Mouse (Mus musculus): ENCODE data around the gene Prune2.
"Not testable (repeated sequence)": the region's sequence is repeated elsewhere in the genome, so short reads cannot be mapped to it uniquely, and the experiment has no call there.

Prune2 gene

DNA sequence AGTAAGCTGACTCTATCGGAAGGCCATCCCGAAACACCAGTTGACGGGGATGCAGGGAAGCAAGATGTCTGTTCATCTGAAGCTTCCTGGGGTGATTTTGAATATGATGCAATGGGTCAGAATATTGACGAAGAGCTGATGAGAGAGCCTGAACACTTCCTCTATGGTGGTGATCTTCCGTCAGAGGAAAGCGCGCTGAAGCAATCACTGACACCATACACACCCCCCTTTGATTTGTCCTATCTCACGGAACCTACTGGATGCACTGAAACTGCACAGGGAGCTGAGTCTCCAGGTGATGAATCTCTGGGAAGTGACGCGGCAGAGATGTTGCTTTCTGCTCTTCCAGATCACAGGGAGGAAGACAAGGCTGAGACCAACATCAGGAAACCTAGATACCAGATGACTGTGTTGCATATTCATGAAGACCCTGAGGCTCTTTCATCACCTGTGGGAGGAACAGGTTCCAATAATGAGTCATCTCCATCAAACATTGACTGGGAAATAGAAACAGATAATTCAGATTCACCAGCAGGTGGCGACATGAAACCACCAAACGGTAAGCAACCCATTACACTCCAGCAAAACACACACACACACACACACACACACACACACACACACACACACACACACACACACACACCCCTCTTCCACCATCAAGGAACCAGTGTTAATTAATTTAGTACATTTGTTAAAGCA is 168.3 kb downstream of the Prune2 start:
- DNase-seq (ENCODE audit: low spot score in 2 of 2), result peak in 1 of 2 experiments; percentile 58

DNA sequence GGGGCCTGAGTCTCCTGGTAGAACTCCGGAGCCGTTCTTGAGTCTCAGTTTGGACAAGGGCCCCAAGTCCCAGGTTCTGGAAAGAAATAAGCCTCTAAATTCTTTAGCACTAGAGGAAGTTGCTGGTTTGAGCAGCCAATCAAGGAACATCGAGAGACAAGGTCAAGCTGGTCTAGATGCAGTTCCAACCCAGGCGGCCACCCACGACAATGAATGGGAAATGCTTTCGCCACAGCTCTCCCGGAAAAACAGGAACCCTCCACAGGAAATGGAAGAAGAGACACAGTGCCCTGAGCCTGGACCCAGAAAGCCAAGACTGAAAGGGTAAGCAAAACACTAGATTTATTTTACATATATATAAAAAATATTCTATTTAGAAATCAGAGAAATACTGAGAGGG is 169.5 kb downstream of the Prune2 start:
- no peak for DNase-seq (ENCODE audit: low spot score in 2 of 2)

DNA sequence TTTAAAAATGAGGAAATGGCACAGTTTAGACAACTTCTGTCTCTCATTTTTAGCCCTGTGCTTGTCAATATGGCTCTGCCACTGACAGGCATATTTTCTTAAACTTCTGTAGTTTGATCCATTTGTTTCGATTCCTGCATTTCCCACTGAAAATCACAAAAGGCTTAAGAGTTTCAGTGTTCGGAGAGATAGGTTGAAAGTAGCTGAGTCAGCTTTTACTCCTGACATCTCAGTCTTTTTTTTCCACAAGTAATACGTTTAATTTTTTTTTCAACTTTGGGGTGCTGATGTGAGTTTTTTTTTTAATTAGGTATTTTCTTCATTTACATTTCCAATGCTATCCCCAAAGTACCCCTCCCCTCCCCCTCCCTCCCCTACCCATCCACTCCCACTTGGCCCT is 174.6 kb downstream of the Prune2 start:
- DNase-seq (ENCODE audit: low spot score in 2 of 2), result no peak

DNA sequence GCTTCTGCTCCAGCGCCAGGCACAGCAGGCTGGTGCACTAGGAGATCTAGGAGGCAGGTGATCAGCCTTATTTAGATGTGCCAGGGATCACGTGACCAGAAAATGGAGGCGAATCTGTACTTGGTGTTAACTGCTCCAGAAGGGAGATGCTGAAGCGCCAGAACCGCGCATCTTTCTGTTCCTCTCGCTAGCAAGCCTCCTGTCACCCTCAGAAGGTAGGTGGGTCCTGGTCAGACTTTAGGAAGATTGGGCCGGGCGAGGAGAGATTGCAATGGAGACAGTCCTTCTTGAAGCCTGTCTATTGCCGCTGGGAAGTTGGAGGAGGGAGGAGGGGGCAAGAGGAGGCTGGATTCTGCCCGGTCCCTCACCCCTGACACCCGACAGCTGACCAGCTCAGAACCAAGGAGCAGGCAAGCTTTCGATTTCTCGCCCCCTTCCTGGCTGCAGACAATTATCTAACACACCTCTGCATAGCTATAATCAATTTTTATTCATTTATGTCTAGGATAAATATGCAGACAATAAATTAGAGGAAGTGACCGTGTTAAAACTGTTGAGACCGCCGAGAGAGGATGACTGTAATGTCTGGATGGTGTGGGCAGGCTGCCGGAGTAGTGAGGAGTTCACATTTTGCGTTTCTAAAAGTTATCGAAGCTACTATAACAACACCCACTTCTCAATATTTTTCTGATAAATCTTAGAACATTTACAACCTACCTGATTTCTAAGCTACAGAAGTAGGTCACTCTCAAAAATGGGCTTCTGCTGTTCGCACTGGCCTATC is 181.0 kb downstream of the Prune2 start:
- DNase-seq (ENCODE audit: low spot score in 2 of 2), result peak; percentile 27 to 37

DNA sequence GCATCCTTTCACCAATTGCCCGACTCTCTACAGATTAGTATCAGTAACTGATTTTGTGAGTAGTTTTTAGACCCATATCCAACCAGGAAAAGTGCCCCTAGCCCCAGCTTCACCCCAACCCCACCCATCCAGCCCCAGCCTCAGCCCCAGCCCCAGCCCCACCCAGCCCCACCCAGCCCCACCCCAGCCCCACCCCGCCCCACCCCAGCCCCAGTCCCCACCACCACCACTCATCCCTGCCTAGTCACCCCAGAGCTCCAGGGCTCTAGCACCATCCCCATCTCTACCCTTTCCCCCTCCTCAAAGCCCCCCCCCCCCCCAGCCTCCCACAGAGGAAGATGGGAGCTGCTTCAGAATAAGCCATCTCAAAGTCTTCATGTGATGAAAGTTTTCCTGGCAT is 181.7 kb downstream of the Prune2 start:
- no peak for DNase-seq (ENCODE audit: low spot score in 2 of 2)

DNA sequence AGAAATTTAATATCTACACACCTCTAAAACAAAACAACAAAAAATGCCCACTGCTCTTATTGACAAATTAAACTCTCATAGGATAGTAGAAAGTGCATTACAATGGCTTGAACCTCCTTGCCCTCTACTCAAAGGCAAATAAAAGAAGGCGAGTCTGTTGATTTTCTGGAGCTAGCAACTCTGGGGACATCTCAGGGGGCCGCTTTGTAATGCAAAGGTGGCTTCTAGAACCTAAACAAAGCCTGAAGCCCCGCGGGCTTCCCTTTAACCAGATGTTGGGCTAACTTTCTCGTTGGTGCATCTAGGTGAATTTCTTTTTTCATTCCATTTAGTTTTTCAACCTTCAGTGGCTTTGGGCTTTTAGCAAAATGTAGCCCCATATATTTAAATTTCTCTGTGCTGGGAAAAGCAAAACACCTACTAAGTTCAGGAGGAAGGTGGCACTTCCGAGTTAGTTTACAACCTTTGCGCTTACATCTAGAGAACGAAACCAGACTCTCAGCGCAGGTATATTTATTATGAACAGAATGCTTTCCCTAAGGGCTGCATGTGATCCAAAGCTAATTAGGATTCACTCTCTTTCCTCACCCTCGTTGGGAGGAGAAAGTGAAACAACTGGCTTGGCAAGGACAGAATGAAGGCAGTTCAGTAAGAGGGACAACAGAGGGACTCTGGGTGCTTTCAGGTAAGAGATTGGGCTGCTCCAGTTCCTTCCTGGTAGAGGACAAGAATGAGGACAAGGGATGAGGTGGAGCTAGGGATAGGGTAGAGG is 182.4 kb downstream of the Prune2 start:
- peak in 1 of 2 experiments; percentile 4 for DNase-seq (ENCODE audit: low spot score in 2 of 2)

DNA sequence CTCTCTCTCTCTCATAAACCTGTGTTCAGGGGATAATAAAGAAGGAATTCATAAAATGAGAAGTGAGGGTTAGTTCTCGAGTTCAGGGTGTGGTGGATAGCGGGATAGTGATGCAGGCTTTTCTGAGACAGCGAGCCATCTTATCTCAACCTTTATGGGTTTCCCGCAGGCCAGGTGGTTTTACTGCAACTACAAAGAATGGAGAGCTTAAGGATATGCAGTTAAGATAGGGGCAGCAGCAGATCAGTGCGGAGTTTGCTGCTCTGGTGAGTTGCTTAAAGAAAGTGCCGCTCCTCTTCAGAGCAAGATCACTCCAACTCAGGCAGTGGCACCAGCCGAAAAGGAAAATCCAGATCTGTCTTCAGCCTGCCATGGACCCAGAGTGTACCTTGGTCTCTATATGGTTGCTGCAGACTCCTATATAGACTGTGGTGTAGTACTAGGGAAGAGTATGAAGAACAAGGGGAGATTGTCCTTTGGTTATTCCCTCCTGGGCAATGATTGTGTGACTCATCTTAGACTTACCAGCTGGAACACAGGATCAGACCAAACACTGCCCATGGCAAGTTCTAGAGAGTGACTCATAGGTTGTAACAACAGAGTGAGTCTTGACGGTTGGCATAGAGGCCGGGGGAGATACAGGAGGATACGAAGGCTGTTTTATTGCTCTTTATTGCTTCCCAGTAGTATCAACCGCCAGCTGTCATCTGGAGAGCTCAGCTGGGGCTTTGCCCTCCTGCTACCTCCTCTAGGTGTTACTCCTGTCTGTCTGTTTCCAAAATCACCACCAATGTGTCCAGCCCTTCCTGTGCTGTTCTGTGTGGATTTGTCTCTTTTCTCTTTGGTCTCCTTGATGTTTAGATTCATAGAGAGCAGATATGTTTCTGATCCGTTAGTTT is 184.3 kb downstream of the Prune2 start:
- DNase-seq (ENCODE audit: low spot score in 2 of 2), result peak in 1 of 2 experiments; percentile 6

DNA sequence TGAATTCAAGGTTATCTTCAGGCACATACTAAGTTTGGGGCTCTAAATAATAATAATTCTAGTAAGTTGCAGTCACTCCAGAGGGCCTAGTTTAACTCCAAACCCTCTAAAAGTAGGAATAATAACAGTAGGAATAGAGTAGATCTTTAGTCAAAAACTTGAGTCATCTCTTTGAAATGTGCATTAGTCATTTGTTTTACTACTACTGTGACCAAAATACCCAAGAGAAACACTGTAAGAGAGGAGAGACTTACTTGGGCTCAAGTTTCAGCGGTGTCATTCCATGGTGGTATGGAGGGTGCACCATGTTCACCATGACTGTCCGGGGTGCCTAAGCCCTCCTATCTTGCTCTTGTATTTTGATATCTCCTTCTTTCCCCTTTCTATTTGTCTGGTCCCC is 187.3 kb downstream of the Prune2 start:
- DNase-seq (ENCODE audit: low spot score in 2 of 2), result no peak

DNA sequence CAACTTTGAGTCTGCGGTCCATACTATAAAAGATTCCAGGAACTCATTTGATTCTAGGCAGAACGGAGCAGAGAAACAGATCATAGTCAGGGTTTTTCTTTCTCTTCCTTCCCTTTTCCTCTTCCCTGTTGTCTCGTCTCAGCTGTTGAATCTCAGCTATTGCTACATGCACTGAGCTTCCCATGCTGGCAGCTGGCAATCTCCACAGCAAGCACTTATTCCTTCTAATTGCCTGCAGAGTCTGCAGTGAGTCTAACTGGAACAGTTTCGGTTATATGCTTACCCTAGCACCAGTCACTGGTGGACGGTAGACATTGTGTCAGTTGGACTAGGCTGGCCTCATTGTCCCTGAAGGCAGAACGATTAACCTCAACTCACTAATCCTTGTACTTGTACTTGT is 188.3 kb downstream of the Prune2 start:
- no peak for DNase-seq (ENCODE audit: low spot score in 2 of 2)

DNA sequence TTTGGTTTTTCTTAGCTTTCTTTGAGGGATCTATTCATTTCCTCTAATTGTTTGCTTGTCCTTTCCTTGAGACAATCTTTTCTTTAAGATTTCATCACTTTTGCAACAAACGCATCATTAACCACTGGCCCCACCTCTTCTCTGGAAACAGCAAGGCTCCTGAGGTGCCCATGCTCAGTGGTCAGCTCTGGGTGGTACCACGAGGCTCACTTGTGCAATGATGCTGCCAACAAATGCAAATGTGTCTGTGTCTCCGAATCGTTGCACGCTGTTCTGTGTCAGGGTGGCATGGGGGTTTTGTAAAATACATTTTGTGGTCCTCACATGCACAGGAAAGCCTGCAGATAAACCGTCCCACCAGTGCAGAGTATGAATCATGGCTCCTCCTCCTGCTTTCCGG is 194.1 kb downstream of the Prune2 start:
- DNase-seq (ENCODE audit: low spot score in 2 of 2), result no peak

DNA sequence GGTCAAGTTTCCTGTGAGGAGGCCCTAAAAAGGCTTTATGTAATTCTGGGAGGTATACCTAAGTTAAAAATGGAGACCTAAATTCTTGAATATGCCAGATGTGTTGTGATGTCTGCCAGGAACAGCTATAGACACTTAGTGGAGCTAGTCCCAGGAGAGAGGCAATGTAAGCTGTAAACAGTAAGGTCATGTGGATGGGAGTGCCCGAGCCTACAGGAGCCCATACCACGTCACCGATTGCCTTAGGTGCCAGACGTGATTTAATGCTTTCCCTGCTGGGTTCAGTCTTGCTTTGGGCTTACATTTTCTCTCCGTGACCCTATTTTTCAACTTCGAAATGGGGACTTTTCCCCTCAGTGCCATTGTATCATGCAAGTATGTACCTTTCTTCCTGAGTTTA is 195.9 kb downstream of the Prune2 start:
- DNase-seq (ENCODE audit: low spot score in 2 of 2), result no peak

DNA sequence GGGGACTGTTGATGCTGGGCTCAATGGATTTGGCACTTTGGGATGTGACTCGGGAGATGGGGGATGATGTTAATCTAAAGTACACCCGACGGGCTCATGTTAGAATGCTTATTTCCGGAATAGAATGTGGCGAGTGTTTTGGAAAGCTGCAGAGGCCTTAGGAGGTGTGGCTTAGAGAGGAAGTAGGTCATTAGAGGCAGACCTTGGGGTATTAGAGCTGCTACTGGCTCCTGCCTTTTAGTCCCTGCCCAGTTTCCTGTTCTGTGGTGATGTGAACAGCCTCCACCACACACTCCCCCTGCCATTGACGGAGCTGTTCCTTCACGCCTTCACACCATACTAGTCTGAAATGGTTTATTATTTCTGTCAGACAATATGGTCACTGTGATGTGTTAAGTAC is 196.5 kb downstream of the Prune2 start:
- no peak for DNase-seq (ENCODE audit: low spot score in 2 of 2)

DNA sequence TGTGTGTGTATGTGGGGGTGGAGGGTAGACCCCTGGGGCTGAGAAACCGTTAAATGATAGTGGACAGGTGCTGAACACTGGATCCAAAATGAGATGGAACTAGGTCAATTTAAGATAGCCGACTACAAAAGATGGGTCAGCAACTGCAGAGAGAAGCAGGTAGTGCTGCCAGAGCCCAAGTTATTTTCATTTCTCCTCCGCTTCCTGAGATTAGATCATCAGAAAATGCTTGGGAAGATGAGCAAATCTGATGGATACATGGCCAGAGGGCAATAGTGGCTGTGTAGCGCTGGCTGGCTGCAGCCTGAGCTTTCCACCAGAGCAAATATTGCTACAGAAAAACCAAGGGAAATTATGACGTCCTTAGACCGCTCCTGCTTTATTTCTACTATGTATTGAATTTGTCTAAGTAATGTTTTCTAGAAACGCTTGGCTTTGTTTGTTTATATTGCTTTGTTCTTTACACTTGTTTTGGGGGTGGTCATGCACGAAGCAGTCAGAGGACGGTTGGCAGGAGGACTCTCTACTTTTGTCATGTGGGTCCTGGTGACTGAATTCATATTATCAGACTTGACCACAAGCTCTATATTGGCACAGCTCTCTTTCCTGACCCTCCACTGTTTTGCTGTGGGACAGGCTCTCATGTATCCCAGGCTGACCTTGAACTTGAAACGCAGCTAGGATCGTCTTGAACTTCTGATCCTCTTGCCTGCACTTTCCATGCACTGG is 198.2 kb downstream of the Prune2 start:
- no peak for DNase-seq (ENCODE audit: low spot score in 2 of 2)

DNA sequence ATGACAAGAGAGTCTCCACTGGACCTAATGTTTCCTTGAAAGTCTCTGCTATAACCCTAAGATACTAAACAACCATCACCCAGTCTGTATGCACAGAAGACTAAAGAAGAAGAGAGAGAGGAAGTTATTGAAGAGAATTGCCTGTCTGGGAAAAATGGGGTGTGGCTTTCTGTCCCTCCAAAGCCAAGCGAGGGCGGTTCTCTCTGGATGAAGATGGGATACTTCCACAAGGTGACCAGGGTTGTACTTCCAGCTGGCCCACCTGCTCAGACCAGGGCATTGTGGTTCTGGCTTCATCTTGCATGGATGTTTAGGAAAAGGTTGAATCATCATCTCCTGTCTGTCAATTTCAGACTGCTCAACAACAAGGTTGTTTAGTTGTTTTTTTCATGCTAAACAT is 199.3 kb downstream of the Prune2 start:
- no peak for DNase-seq (ENCODE audit: low spot score in 2 of 2)

DNA sequence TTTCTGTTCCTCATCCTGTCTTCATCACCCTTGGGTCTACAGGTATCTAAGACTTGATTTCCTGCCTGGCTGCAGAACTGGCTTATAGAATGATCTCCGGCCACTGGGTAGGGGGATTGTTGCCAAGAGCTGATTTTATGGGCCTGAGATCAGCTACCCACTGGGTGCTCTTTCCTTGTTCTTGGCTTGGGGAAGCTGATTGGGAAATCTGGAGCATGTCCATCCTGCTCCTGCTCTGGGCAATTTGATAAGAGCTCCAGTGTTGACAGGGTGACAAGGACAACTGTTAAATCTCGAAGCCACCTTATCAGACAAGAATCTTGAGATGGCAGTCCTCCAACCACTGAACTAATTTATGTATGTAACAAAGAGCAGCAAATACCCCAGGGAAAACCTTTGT is 203.8 kb downstream of the Prune2 start:
- peak in 1 of 2 experiments; percentile 27 for DNase-seq (ENCODE audit: low spot score in 2 of 2)

DNA sequence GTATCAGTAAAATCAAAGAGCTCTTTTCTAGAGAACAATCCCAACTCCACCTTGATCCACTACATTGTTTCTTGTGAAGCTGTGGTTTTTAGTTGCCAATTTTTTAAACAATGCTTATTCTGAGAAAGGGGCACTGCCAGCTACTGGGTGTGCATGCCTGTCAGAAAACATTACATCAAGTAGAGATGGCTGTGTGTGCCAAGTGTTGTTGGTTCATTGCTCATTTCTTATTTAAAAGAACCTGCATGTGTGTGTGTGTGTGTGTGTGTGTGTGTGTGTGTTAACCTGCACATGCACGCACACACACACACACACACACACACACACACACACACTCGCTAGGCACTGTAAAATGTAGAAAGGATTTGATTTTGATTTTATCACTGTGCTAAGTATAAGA is 204.3 kb downstream of the Prune2 start:
- peak in 1 of 2 experiments; percentile 43 for DNase-seq (ENCODE audit: low spot score in 2 of 2)

DNA sequence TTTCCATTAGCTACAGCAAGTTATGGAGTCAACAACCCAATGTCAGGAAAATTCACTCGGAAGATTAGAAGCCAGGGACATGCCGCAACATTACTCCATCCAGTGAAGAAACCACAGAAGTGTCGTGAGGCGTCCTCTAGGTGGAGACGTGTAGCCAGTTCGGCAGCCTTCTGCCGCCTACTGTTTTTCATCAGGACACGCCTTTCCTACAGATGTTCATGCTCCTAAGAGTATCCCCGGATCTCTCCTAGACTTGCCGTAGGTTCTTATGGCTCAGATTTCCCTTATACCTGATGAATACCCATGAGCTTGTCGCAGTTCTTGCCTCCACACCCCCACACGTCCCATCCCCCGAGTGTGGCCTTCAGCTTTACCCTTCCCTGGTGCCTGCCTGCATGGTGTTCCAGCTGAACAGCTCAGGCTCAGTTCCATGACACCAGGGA is 207.6 kb downstream of the Prune2 start:
- DNase-seq (ENCODE audit: low spot score in 2 of 2), result no peak

DNA sequence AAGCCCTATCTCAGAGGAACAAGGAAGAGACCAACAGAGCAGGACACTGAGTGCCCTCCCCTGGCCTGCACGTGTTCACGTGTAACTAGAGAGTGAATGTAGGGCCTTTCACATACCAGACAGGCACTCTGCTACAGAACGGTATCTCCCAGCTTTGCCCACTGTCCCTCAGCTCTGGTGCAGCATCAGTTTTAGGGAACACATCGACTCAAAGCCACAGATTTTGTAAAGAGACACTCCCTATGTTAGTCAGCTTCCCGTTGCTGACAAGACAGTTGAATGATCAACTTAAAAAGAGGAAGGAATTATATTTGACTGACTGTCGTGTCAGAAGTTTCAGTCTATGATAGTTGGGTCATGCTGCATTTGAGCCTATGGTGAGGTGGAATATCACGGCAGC is 210.4 kb downstream of the Prune2 start:
- no peak for DNase-seq (ENCODE audit: low spot score in 2 of 2)

DNA sequence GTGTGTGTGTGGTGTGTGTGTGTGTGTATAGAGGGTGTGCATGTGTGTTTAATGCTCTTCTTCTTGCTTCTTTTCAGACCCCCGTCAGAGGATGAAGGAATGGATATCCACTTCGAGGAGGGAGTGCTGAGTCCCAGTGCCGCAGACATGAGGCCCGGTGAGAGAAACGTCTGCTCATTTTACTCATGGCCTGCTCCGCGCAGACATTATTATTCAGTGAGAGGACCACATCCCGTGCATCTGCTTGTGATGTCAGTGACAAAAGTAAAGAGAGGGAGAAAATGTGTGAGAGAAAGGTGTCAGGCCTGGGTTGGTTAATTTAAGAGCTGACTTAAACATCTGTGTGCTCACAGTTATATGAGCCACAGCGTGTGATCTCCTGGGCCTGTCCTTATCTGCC is 212.3 kb downstream of the Prune2 start:
- no peak for DNase-seq (ENCODE audit: low spot score in 2 of 2)

DNA sequence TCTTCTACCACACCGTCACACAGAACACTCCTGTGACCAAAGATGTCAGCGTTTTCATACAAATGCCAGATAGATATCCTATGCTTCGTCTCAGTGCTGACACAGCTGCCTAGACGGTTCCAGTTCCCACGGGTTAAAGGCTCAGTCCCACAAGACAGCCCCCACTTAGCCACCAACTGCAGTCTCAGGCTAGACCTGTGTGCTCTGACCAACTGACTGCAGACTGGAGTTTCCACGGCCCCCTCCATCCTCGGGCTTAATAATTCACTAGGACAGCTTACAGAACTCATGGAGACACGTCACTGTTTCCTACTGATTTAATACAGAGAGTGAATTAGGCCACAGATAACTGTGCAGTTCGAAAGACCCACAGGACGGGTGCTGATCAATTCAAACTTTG is 213.8 kb downstream of the Prune2 start:
- no peak for DNase-seq (ENCODE audit: low spot score in 2 of 2)

DNA sequence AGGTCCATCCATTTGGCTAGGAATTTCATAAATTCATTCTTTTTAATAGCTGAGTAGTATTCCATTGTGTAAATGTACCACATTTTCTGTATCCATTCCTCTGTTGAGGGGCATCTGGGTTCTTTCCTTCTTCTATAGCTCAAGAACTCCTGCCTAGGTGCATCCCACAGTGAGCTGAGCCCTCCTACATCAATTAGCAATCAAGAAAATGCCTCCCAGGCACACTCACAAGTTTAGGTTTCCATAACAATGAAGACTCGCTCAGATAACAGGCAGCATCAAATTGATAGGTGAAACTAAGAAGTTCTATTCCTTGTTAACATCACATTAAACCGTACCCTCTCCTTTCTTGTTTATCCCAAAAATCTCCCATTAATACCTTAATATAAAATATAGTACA is 218.6 kb downstream of the Prune2 start:
- not testable (repeated sequence) for DNase-seq (ENCODE audit: low spot score in 2 of 2)

Data from cerebellum, postnatal 4 days (tissue).